Mouse (Mus musculus): ENCODE data around the gene Zic4.

Zic4 gene

DNA sequence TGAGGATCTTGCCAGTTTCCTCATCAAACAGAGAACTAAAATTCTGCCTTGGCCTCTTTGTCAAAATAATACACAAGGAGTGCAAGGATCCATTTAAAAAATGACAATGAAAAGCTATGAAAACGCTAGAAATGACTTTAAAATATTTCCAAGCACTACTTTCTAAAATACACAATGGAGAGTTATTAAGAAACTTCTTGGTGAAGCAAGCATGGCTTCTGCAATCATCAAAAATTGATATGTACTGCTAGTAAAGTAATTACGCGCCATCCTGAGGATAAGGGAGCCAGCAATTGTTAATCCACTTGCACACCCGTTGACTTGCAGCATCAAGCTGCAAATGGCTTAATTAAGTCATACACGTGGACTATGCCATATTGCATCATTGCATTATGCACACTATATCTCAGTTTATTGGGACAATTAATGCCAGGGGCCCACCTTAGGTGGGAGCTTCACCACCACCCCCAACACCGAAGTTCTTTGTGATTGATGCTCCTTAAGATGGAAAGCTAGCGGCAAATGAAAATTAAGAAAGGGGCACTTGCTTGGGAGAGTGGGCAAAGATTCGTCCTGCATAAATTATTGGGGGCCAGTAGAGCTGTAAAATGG, 38.4 kb downstream of the Zic4 start:
- DNase-seq (ENCODE audit: low read depth, low spot score) = no peak

DNA sequence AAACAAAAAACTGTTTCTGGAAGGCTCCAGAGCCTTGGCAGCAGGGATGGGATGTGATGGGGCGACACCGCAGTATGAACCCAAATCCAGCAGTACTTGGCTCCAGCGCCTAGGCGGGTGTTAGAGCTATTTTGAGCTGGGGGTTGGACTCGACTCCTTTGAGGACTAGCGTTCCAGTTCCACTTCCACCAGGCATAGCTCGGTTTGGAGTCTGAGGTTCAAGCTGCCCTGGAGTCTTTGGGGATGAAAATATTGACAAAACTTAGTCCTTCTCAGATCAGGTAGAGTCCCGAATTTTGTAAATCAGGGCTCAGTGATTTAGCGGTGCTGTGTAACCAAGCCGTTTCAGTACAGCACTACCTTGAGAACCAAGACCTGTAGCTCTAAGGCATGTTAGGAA, 39.3 kb downstream of the Zic4 start:
- no peak for DNase-seq (ENCODE audit: low read depth, low spot score)

DNA sequence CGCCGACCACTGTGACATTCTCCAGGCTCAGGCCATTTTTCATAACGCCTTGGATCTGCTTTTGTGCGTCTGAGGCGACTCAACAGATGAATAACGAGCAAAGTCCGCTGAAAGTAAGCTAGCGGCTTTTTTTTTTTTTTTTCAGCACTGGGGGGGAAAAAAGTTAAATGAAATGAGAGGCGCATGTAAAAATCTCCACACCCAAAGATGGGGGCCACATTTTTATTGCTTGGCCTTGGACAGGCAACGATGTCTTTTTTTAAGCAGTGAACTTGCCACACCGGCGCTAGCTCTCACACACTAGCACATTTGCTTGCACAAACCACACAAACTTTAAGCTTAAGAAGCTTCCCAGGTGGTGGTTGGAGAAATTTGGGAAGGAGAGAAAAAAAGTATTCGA, 42.0 kb downstream of the Zic4 start:
- no peak for DNase-seq (ENCODE audit: low read depth, low spot score)

DNA sequence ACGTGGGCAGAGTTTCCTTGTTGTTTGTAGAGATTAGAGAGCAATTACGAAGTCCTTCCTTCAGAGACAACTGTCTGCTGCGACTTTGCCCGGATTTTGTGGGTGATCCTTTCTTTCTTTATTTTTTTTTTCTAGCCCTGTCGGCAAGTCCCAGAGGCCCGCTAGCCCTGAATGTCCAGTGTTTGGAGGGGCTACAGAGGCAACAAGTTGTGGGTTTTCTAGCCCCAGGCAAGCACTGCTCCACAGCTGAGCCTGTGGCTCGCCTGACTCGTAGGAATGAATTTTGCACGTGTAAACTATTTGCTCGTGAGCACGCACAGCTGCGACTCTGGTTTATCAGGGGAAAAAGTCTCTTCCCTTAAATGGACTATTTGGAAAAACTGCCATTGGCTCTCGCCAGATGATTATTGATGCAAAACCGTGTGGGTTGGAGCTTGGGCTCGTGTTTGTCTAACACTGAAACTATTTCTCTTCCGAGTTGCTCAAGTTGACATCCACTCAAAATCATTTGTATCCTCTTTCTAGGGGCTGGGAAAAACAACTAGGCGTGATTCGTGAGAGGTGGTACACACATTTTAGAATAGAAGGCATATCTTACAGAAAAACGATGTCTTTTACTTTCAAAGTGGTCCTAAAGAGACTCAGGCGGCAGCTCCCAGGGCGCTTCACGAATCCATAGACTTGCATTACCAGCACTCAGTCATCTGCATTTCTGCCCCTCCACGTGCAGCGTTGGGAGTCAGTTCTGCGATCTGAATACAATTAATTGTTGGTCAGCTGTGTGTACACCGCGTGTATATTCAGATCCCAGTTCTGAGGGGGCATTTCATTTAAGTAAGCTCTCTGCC, 42.9 kb downstream of the Zic4 start:
- no peak for DNase-seq (ENCODE audit: low read depth, low spot score)

DNA sequence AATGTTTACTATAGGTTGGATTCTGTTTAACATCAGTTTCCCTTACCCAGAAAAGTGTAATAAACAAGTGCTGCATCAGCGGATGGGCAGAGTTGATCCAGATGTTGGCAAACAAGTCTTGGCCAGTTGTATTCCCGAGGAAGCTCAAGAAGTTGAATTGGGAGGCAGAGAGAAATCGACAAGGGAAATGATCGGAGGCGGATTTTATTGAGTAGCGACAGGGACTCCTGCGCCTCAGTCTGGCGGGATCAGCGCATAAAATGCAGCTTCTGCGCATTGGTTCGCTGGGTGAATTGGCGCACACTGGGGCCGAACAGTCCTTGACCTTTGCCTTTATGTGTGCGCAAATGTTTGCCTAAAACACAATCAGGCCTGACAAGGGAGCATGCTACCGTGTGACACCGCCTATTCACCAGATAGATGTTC, 43.6 kb downstream of the Zic4 start:
- DNase-seq (ENCODE audit: low read depth, low spot score) = no peak

DNA sequence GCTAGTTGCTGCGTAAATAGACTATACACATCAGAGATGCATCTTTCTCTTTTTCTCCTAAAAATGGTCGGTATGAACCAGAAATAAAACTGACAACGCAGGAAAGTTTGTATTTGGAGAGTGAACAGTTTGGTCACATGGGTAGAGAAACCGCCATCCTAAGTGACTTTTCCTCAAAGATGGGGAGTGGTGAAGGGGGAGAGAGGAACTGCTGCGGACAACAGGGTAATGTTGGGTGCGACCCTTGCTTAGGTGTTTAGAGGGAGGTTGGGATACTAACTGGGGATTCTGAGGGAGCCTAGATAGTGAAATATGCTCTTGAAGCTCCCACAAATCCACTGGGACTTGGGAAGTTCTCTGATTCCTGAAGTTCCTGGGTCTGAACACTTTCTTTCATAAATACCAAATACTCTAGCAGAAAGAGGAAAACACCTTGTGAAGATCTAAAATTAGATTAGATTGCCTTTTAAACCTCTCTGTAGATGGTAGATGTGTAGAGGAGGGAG, 44.1 kb downstream of the Zic4 start:
- DNase-seq (ENCODE audit: low read depth, low spot score) = no peak

DNA sequence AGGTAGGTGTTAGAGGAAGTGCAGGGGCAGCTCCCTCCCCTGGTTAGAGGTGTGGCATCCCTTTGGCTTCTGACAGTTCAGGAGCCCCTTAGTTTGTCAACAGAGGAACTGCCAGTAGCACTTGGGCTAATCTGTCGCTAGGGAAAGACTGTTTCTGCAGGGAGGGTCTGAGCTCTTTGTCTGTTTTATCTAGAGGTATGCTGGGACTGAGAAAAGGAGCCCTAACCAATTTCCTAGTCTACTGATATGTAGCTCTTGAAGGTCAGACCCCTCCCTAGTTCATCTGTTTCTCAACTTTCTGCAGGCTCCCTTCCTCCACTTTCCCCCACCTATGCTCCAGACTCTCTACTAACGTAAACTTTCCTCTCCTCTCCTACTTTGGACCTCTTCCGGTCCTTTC, 47.6 kb downstream of the Zic4 start:
- no peak for DNase-seq (ENCODE audit: low read depth, low spot score)

DNA sequence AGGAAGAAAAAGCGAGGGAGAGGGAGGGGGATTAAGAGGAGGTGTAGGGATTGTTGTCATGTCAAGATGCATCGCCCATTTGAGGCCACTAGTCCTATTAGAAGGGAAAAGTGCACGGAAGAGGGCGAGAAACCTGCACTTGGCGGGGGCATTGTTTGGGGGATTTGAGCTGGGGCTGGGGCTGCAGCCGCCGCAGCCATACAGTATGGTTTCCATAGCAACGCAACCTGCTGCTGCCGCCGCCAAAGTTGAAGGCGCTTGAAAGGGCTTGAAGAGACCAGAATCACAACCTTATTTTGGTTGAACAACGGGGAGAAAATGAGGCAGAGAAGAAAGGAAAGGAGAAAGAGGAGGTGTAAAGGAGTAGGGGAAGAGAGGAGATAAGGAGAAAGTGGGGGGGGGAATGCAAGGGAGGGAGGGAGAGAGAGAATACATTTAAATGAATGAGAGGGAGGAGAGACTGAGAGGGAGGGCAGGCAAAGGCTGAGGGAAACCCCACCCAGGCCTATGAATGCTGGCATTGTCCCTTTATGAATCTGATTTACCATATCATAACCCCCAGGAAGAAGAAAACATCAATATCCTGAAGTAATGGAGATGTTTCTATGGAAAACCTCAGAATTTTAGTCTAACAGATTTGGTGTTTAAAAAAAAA, 51.9 kb downstream of the Zic4 start:
- no peak for DNase-seq (ENCODE audit: low read depth, low spot score)

DNA sequence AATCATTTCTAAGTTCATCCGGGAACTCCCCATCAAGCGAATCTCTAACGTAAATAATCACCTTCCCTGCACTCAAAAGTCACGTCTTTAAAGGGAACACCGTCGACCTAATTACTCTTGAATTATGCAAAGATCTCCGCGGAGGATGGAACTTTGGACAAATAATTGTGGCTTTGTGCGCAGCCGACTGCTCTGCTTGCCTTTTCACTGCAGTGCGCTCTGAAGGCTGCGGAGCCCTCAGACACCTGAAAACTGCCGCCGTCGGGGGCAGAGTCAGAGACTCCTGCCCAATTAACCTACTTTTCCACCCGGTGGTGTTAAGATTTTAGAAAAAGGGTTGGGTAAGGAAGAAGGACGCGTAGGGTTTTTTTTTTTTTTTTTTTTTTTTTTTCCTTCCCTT, 58.2 kb downstream of the Zic4 start:
- DNase-seq (ENCODE audit: low read depth, low spot score) = no peak

All from CD4-positive helper T cell, adult 2 months (primary cell).